Mouse (Mus musculus) limb, embryonic 11.5 days (tissue): Measurements from ENCODE around the gene Lrrc57. TPM values are rescaled to one million over a fixed set of nuclear protein-coding genes. Genes with fewer than 3 reads are reported as not detected.
A peak's percentile ranks its signal among the peaks of the same experiment; 100 is the strongest.

ENCODE experiments used
- ATAC-seq: fragments of 200-750 bp; cut with Nextera tagmentation; 2 replicates; pipeline ENCODE4 v1.8.0; 2017; ENCODE audit warnings: low read depth; ENCODE audit not compliant: insufficient number of reproducible peaks, low FRiP score, low TSS enrichment
- DNase-seq: peaks from one replicate; pipeline ENCODE4 v3.0.0-alpha.2; 2015; ENCODE audit warnings: low spot score
- H3K27ac ChIP-seq: fragments of 300-500 bp; sonication (generic); replicated peaks from 2 replicates; pipeline ENCODE4 v1.5.1; 2014; ENCODE audit warnings: low read depth, mild to moderate bottlenecking, low read length
- H3K27me3 ChIP-seq: fragments of 300-500 bp; sonication (generic); 2 replicates; pipeline ENCODE4 v1.6.1; 2014; ENCODE audit warnings: mild to moderate bottlenecking, low read length, mixed read lengths; ENCODE audit not compliant: control insufficient read depth, insufficient read depth
- H3K36me3 ChIP-seq: fragments of 300-500 bp; sonication (generic); 2 replicates; pipeline ENCODE4 v1.6.1; 2014; ENCODE audit warnings: mild to moderate bottlenecking, low read length, moderate library complexity, mixed read lengths; ENCODE audit not compliant: control insufficient read depth, insufficient read depth
- H3K4me1 ChIP-seq: fragments of 300-500 bp; sonication (generic); 2 replicates; pipeline ENCODE4 v1.6.1; 2014; ENCODE audit warnings: low read length, mixed read lengths; ENCODE audit not compliant: control insufficient read depth, insufficient read depth
- H3K4me2 ChIP-seq: fragments of 300-500 bp; sonication (generic); 2 replicates; pipeline ENCODE4 v1.6.1; 2014; ENCODE audit warnings: low read depth, mild to moderate bottlenecking, moderate library complexity; ENCODE audit not compliant: severe bottlenecking
- H3K4me3 ChIP-seq: fragments of 300-500 bp; sonication (generic); 2 replicates; pipeline ENCODE4 v1.5.1; 2014; ENCODE audit warnings: low read depth, low read length
- H3K9ac ChIP-seq: fragments of 300-500 bp; sonication (generic); 2 replicates; pipeline ENCODE4 v1.6.1; 2014; ENCODE audit warnings: mild to moderate bottlenecking, low read length
- H3K9me3 ChIP-seq: fragments of 300-500 bp; sonication (generic); 2 replicates; pipeline ENCODE4 v1.6.1; 2016; ENCODE audit warnings: low read length; ENCODE audit not compliant: control insufficient read depth
- WGBS: fragments of 180-500 bp; shearing (Covaris S2); extraction: QIAGEN DNeasy Blood & Tissue Kit; methylation state at CpG from one replicate; pipeline ENCODE4 v1.1.7; 2014; 5-methylcytosine and 5-hydroxymethylcytosine counted together
- polyA plus RNA-seq: library from polyadenylated mRNA; unstranded; fragments of >200 nt; fragmentation: Nextera tagmentation; extraction: Ambion mirVana; gene quantifications from 2 replicates; pipeline ENCODE4 v1.2.1, GENCODE M21; 2014

The Lrrc57 gene
- polyA plus RNA-seq, result 29.0 and 31.9 TPM in 2 replicates

- Histone ChIP-seq H3K4me3 (peak within 1 kb of the TSS; percentile 90), H3K27me3 (no peaks in the 10 kb centered on the region), H3K4me2 (peak within 1 kb of the TSS; percentile 78), H3K9me3 (no peaks in the 10 kb centered on the region), H3K9ac (peak within 1 kb of the TSS; percentile 80), H3K36me3 (no peaks in the 10 kb centered on the region; the same call in 1 of the 2 replicates), H3K27ac (peak within 1 kb of the TSS; percentile 70; the same call in 1 of the 2 replicates), H3K4me1 (0 out of 2 replicates have a peak, but pooled peaks cover 3% of the 10 kb centered on the region)
- peak; percentile 96 for DNase-seq
- peak; percentile 95 for ATAC-seq
- WGBS, result under 1% methylated on average over 52 of the region's 52 CpGs
Measured at GRCm38 (mm10) chr2:120608830-120609723, at the start of gene Lrrc57, which contains the start of gene Haus2. Gene Lrrc57, minus strand, starts transcription at chr2:120609520. Gene Haus2, plus strand, starts transcription at chr2:120609383.

GRCm38 (mm10) chr2:120658486-120658885, 49.2 kb upstream of the Lrrc57 start:
- H3K36me3 ChIP-seq, result no peaks in the 10 kb centered on the region
- H3K4me3 ChIP-seq, result no peak overlapping the region
- no peak overlapping the region for H3K4me2 ChIP-seq
- no peak for DNase-seq
- no peak overlapping the region for H3K27ac ChIP-seq
- no peaks in the 10 kb centered on the region for H3K9me3 ChIP-seq
- no peaks in the 10 kb centered on the region for H3K4me1 ChIP-seq
- WGBS, result 79% methylated on average over 5 of the region's 5 CpGs
- no peaks in the 10 kb centered on the region for H3K27me3 ChIP-seq
- no peak for ATAC-seq
- H3K9ac ChIP-seq, result no peak overlapping the region

GRCm38 (mm10) chr2:120656711-120657110, 47.4 kb upstream of the Lrrc57 start:
- 90% methylated on average over 2 of the region's 2 CpGs for WGBS
- no peak overlapping the region for H3K9ac ChIP-seq
- H3K4me3 ChIP-seq, result no peak overlapping the region
- H3K4me1 ChIP-seq, result no peaks in the 10 kb centered on the region
- H3K27ac ChIP-seq, result no peak overlapping the region
- no peaks in the 10 kb centered on the region for H3K36me3 ChIP-seq
- no peak overlapping the region for H3K4me2 ChIP-seq
- no peak for ATAC-seq
- no peak for DNase-seq
- no peaks in the 10 kb centered on the region for H3K27me3 ChIP-seq
- H3K9me3 ChIP-seq, result no peaks in the 10 kb centered on the region

GRCm38 (mm10) chr2:120655905-120656304, 46.6 kb upstream of the Lrrc57 start:
- DNase-seq (no peak), ATAC-seq (no peak)
- no peaks in the 10 kb centered on the region for H3K36me3 ChIP-seq
- H3K4me3 ChIP-seq, result no peak overlapping the region
- no peaks in the 10 kb centered on the region for H3K27me3 ChIP-seq
- WGBS, result 91% methylated on average over 5 of the region's 5 CpGs
- H3K9me3 ChIP-seq, result no peaks in the 10 kb centered on the region
- H3K9ac ChIP-seq, result no peak overlapping the region
- H3K4me2 ChIP-seq, result no peak overlapping the region
- no peak overlapping the region for H3K27ac ChIP-seq
- H3K4me1 ChIP-seq, result no peaks in the 10 kb centered on the region

GRCm38 (mm10) chr2:120654693-120655092, 45.4 kb upstream of the Lrrc57 start:
- no peak overlapping the region for H3K4me2 ChIP-seq
- H3K27me3 ChIP-seq, result no peaks in the 10 kb centered on the region
- no peaks in the 10 kb centered on the region for H3K36me3 ChIP-seq
- DNase-seq, result no peak
- no peak overlapping the region for H3K9ac ChIP-seq
- no peaks in the 10 kb centered on the region for H3K4me1 ChIP-seq
- no peaks in the 10 kb centered on the region for H3K9me3 ChIP-seq
- H3K4me3 ChIP-seq, result no peak overlapping the region
- WGBS, result 83% methylated on average over 2 of the region's 2 CpGs
- no peak overlapping the region for H3K27ac ChIP-seq
- no peak for ATAC-seq

GRCm38 (mm10) chr2:120652925-120653284, 43.6 kb upstream of the Lrrc57 start:
- DNase-seq (no peak), ATAC-seq (no peak)
- Histone ChIP-seq H3K4me1 (no peaks in the 10 kb centered on the region), H3K4me2 (no peak overlapping the region), H3K36me3 (no peaks in the 10 kb centered on the region), H3K27me3 (no peaks in the 10 kb centered on the region), H3K4me3 (no peak overlapping the region), H3K9me3 (no peaks in the 10 kb centered on the region), H3K27ac (no peak overlapping the region), H3K9ac (no peak overlapping the region)
- WGBS, result 91% methylated on average over 7 of the region's 7 CpGs

GRCm38 (mm10) chr2:120652256-120652924, 43.1 kb upstream of the Lrrc57 start:
- 81% methylated on average over 7 of the region's 7 CpGs for WGBS
- Histone ChIP-seq H3K27me3 (no peaks in the 10 kb centered on the region), H3K9ac (no peak overlapping the region), H3K4me3 (no peak overlapping the region), H3K9me3 (no peaks in the 10 kb centered on the region), H3K4me2 (no peak overlapping the region), H3K27ac (no peak overlapping the region), H3K36me3 (no peaks in the 10 kb centered on the region), H3K4me1 (no peaks in the 10 kb centered on the region)
- no peak for ATAC-seq
- no peak for DNase-seq

GRCm38 (mm10) chr2:120646777-120647176, 37.5 kb upstream of the Lrrc57 start:
- WGBS, result 51% methylated on average over 4 of the region's 4 CpGs
- Histone ChIP-seq H3K27me3 (no peaks in the 10 kb centered on the region), H3K36me3 (no peaks in the 10 kb centered on the region), H3K9ac (no peak overlapping the region), H3K9me3 (no peaks in the 10 kb centered on the region), H3K27ac (no peak overlapping the region), H3K4me1 (no peaks in the 10 kb centered on the region), H3K4me2 (no peak overlapping the region), H3K4me3 (no peak overlapping the region)
- no peak for ATAC-seq
- no peak for DNase-seq
